Mouse (Mus musculus): ENCODE data around the gene Lemd1. TPM values are rescaled to one million over a fixed set of nuclear protein-coding genes. Genes with fewer than 3 reads are reported as not detected.
A peak's percentile ranks its signal among the peaks of the same experiment; 100 is the strongest.

Lemd1 gene
- polyA plus RNA-seq, 1 experiment from 2014 or later = 0.27 TPM

GRCm38 (mm10) chr1:132194624-132195023 is 3.4 kb downstream of the Lemd1 start:
- H3K9me3 ChIP-seq (ENCODE audit: control insufficient read depth, low read depth, low read length) = no peaks in the 10 kb centered on the region
- H3K4me1 ChIP-seq (ENCODE audit: control insufficient read depth, insufficient read depth, low read length) = peaks cover 11% of the 10 kb centered on the region; the same call in 1 of the 2 replicates
- H3K4me3 ChIP-seq (ENCODE audit: low read depth, low read length) = no peak overlapping the region
- peaks cover 32% of the 10 kb centered on the region for H3K27me3 ChIP-seq (ENCODE audit: control insufficient read depth, insufficient read depth, low read length)
- no peak overlapping the region for H3K4me2 ChIP-seq (replicated peaks; ENCODE audit: low read depth, low read length)
- no peaks in the 10 kb centered on the region for H3K36me3 ChIP-seq (ENCODE audit: control insufficient read depth, insufficient read depth, low read length)
- H3K27ac ChIP-seq (ENCODE audit: low read length) = no peak overlapping the region
- ATAC-seq (ENCODE audit: insufficient number of reproducible peaks, insufficient read depth, low FRiP score, low read depth) = no peak
- no peak overlapping the region for H3K9ac ChIP-seq (replicated peaks; ENCODE audit: low read depth, low read length)
- WGBS = 42% methylated on average over 3 of the region's 3 CpGs

GRCm38 (mm10) chr1:132195100-132195499 is 3.9 kb downstream of the Lemd1 start:
- Histone ChIP-seq H3K4me3 (ENCODE audit: low read depth, low read length) (no peak overlapping the region), H3K9me3 (ENCODE audit: control insufficient read depth, low read depth, low read length) (no peaks in the 10 kb centered on the region), H3K9ac (replicated peaks; ENCODE audit: low read depth, low read length) (no peak overlapping the region), H3K27ac (ENCODE audit: low read length) (no peak overlapping the region), H3K4me2 (replicated peaks; ENCODE audit: low read depth, low read length) (no peak overlapping the region), H3K27me3 (ENCODE audit: control insufficient read depth, insufficient read depth, low read length) (peaks cover 28% of the 10 kb centered on the region), H3K36me3 (ENCODE audit: control insufficient read depth, insufficient read depth, low read length) (no peaks in the 10 kb centered on the region), H3K4me1 (ENCODE audit: control insufficient read depth, insufficient read depth, low read length) (peaks cover 12% of the 10 kb centered on the region)
- 43% methylated on average over 9 of the region's 9 CpGs for WGBS
- no peak for ATAC-seq (ENCODE audit: insufficient number of reproducible peaks, insufficient read depth, low FRiP score, low read depth)

DNA sequence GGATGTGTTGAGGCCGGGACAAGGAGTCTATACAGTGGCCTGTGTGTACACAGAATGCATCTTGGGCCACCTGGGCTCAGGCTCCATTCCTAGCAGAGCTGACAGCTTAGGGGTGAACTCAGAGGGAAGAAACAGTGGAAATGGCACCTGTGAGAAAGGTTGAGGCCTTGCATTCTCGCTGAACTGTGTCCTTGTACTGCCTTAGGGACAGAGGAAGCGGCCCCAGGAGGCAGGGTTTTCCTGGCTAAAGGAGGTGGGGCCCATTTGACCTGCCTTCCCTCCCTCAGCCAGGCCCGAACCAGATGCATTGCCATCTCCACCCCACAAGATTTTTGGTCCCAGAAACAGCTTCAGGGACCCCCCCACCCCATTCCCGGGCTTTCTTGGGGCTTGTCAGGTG is 4.5 kb downstream of the Lemd1 start:
- H3K4me1 ChIP-seq (ENCODE audit: control insufficient read depth, insufficient read depth, low read length) = peaks cover 16% of the 10 kb centered on the region
- WGBS = 46% methylated on average over 5 of the region's 5 CpGs
- no peak overlapping the region for H3K4me2 ChIP-seq (replicated peaks; ENCODE audit: low read depth, low read length)
- no peak overlapping the region for H3K27ac ChIP-seq (ENCODE audit: low read length)
- no peak overlapping the region for H3K4me3 ChIP-seq (ENCODE audit: low read depth, low read length)
- H3K9ac ChIP-seq (replicated peaks; ENCODE audit: low read depth, low read length) = no peak overlapping the region
- ATAC-seq (ENCODE audit: insufficient number of reproducible peaks, insufficient read depth, low FRiP score, low read depth) = no peak
- peaks cover 24% of the 10 kb centered on the region for H3K27me3 ChIP-seq (ENCODE audit: control insufficient read depth, insufficient read depth, low read length)
- H3K9me3 ChIP-seq (ENCODE audit: control insufficient read depth, low read depth, low read length) = no peaks in the 10 kb centered on the region
- no peaks in the 10 kb centered on the region for H3K36me3 ChIP-seq (ENCODE audit: control insufficient read depth, insufficient read depth, low read length)

GRCm38 (mm10) chr1:132196337-132196736 is 5.1 kb downstream of the Lemd1 start:
- Histone ChIP-seq H3K27ac (ENCODE audit: low read length) (no peak overlapping the region), H3K4me1 (ENCODE audit: control insufficient read depth, insufficient read depth, low read length) (peaks cover 14% of the 10 kb centered on the region), H3K9ac (replicated peaks; ENCODE audit: low read depth, low read length) (no peak overlapping the region), H3K9me3 (ENCODE audit: control insufficient read depth, low read depth, low read length) (no peaks in the 10 kb centered on the region), H3K4me3 (ENCODE audit: low read depth, low read length) (no peak overlapping the region), H3K4me2 (replicated peaks; ENCODE audit: low read depth, low read length) (no peak overlapping the region), H3K36me3 (ENCODE audit: control insufficient read depth, insufficient read depth, low read length) (no peaks in the 10 kb centered on the region), H3K27me3 (ENCODE audit: control insufficient read depth, insufficient read depth, low read length) (peaks cover 17% of the 10 kb centered on the region)
- ATAC-seq (ENCODE audit: insufficient number of reproducible peaks, insufficient read depth, low FRiP score, low read depth) = no peak
- 27% methylated on average over 7 of the region's 7 CpGs for WGBS

DNA sequence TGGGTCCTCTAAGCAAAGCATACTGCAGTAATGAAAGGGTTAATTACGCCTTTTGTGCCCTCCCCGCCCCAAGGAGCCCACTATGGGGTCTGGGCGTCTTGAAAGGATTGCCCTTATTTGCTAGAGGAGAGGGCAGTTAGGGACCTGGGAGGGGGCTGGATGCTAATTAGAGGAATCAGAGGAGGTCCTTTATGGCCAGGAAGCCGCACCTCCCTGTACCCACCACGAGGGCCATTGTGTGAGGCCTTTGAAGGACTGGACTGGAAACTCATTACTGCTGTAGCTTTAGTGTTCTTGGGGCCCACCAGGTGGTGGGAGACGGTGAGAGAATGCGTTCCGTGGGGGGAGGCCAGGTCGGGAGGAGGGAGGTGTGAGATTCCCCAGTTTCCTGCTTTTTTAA is 6.4 kb downstream of the Lemd1 start:
- WGBS = 29% methylated on average over 9 of the region's 9 CpGs
- Histone ChIP-seq H3K4me2 (replicated peaks; ENCODE audit: low read depth, low read length) (no peak overlapping the region), H3K4me1 (ENCODE audit: control insufficient read depth, insufficient read depth, low read length) (peaks cover 11% of the 10 kb centered on the region; the same call in 1 of the 2 replicates), H3K4me3 (ENCODE audit: low read depth, low read length) (no peak overlapping the region), H3K9ac (replicated peaks; ENCODE audit: low read depth, low read length) (no peak overlapping the region), H3K27me3 (ENCODE audit: control insufficient read depth, insufficient read depth, low read length) (peaks cover 11% of the 10 kb centered on the region; the same call in 1 of the 2 replicates), H3K36me3 (ENCODE audit: control insufficient read depth, insufficient read depth, low read length) (no peaks in the 10 kb centered on the region), H3K9me3 (ENCODE audit: control insufficient read depth, low read depth, low read length) (no peaks in the 10 kb centered on the region), H3K27ac (ENCODE audit: low read length) (no peak overlapping the region)
- ATAC-seq (ENCODE audit: insufficient number of reproducible peaks, insufficient read depth, low FRiP score, low read depth) = no peak

GRCm38 (mm10) chr1:132198401-132199071 is 7.3 kb downstream of the Lemd1 start:
- Histone ChIP-seq H3K27ac (ENCODE audit: low read length) (no peak overlapping the region), H3K4me2 (replicated peaks; ENCODE audit: low read depth, low read length) (no peak overlapping the region), H3K9ac (replicated peaks; ENCODE audit: low read depth, low read length) (no peak overlapping the region), H3K4me1 (ENCODE audit: control insufficient read depth, insufficient read depth, low read length) (peaks cover 11% of the 10 kb centered on the region; the same call in 1 of the 2 replicates), H3K27me3 (ENCODE audit: control insufficient read depth, insufficient read depth, low read length) (peaks cover 4% of the 10 kb centered on the region; the same call in 1 of the 2 replicates), H3K36me3 (ENCODE audit: control insufficient read depth, insufficient read depth, low read length) (no peaks in the 10 kb centered on the region), H3K4me3 (ENCODE audit: low read depth, low read length) (no peak overlapping the region), H3K9me3 (ENCODE audit: control insufficient read depth, low read depth, low read length) (no peaks in the 10 kb centered on the region)
- WGBS = 85% methylated on average over 16 of the region's 16 CpGs
- no peak for ATAC-seq (ENCODE audit: insufficient number of reproducible peaks, insufficient read depth, low FRiP score, low read depth)

DNA sequence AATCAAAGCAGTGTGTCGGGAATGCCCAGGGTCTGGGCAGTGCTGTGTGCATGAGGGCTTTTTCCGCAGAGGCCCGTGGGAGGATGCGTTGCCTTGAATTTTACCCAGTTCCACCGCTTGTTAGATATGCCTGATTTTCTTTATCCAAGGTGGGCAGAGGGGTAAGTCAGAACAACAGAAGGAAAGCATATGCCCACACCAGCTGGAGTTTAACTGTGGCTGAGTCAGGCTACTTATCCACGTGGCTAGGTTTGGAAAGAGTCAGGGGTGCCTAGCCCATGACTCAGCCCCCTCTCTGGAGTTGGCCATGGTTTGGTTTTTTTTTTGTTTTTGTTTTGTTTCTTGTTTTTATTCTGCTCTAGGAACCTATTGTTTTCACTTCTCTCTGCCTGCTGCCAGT is 8.0 kb downstream of the Lemd1 start:
- Histone ChIP-seq H3K9ac (replicated peaks; ENCODE audit: low read depth, low read length) (no peak overlapping the region), H3K36me3 (ENCODE audit: control insufficient read depth, insufficient read depth, low read length) (no peaks in the 10 kb centered on the region), H3K27ac (ENCODE audit: low read length) (no peak overlapping the region), H3K4me1 (ENCODE audit: control insufficient read depth, insufficient read depth, low read length) (peaks cover 11% of the 10 kb centered on the region; the same call in 1 of the 2 replicates), H3K9me3 (ENCODE audit: control insufficient read depth, low read depth, low read length) (no peaks in the 10 kb centered on the region), H3K4me3 (ENCODE audit: low read depth, low read length) (no peak overlapping the region), H3K4me2 (replicated peaks; ENCODE audit: low read depth, low read length) (no peak overlapping the region), H3K27me3 (ENCODE audit: control insufficient read depth, insufficient read depth, low read length) (0 out of 2 replicates have a peak, but pooled peaks cover 2% of the 10 kb centered on the region)
- ATAC-seq (ENCODE audit: insufficient number of reproducible peaks, insufficient read depth, low FRiP score, low read depth) = no peak
- 82% methylated on average over 6 of the region's 6 CpGs for WGBS

- Histone ChIP-seq H3K4me3 (ENCODE audit: low read depth, low read length) (no peak overlapping the region), H3K9me3 (ENCODE audit: control insufficient read depth, low read depth, low read length) (no peaks in the 10 kb centered on the region), H3K36me3 (ENCODE audit: control insufficient read depth, insufficient read depth, low read length) (no peaks in the 10 kb centered on the region), H3K4me1 (ENCODE audit: control insufficient read depth, insufficient read depth, low read length) (peaks cover 11% of the 10 kb centered on the region; the same call in 1 of the 2 replicates), H3K4me2 (replicated peaks; ENCODE audit: low read depth, low read length) (peak overlapping the region; percentile 2), H3K27ac (ENCODE audit: low read length) (no peak overlapping the region), H3K27me3 (ENCODE audit: control insufficient read depth, insufficient read depth, low read length) (0 out of 2 replicates have a peak, but pooled peaks cover 2% of the 10 kb centered on the region), H3K9ac (replicated peaks; ENCODE audit: low read depth, low read length) (no peak overlapping the region)
- WGBS = 19% methylated on average over 12 of the region's 12 CpGs
- ATAC-seq (ENCODE audit: insufficient number of reproducible peaks, insufficient read depth, low FRiP score, low read depth) = no peak
These were observed 8.7 kb downstream of the Lemd1 start for GRCm38 (mm10) chr1:132199934-132200333.

Data from stomach, embryonic 14.5 days (tissue).